Mouse (Mus musculus) liver, postnatal 0 days (tissue): ENCODE results near the gene Rcan2. TPM values are rescaled to one million over a fixed set of nuclear protein-coding genes. Genes with fewer than 3 reads are reported as not detected.

Experiments
- ATAC-seq: fragments of 200-750 bp; cut with Nextera tagmentation; 2 replicates; pipeline ENCODE4 v1.8.0; 2017; ENCODE audit warnings: mild to moderate bottlenecking, moderate library complexity
- DNase-seq: peaks from one replicate; pipeline ENCODE4 v3.0.0-alpha.2; 2016
- H3K27ac ChIP-seq: fragments of 300-500 bp; sonication (generic); 2 replicates; pipeline ENCODE4 v1.5.1; 2014; ENCODE audit warnings: antibody characterized with exemption, moderate library complexity, mild to moderate bottlenecking, low read depth
- H3K27me3 ChIP-seq: fragments of 300-500 bp; sonication (generic); 2 replicates; pipeline ENCODE4 v1.6.1; 2014; ENCODE audit warnings: low read length, control low read depth, mixed read lengths; ENCODE audit not compliant: insufficient read depth
- H3K36me3 ChIP-seq: fragments of 300-500 bp; sonication (generic); replicated peaks from 2 replicates; pipeline ENCODE4 v1.6.1; 2014; ENCODE audit warnings: mild to moderate bottlenecking, control low read depth, low read length, moderate library complexity, mixed read lengths; ENCODE audit not compliant: insufficient read depth
- H3K4me1 ChIP-seq: fragments of 300-500 bp; sonication (generic); 2 replicates; pipeline ENCODE4 v1.6.1; 2014; ENCODE audit warnings: antibody characterized with exemption, mild to moderate bottlenecking, control low read depth; ENCODE audit not compliant: insufficient read depth
- H3K4me2 ChIP-seq: fragments of 300-500 bp; sonication (generic); 2 replicates; pipeline ENCODE4 v1.6.1; 2014; ENCODE audit warnings: low read depth, mild to moderate bottlenecking, low read length, moderate library complexity, mixed read lengths
- H3K4me3 ChIP-seq: fragments of 300-500 bp; sonication (generic); 2 replicates; pipeline ENCODE4 v1.5.1; 2014; ENCODE audit warnings: low read depth, low read length
- H3K9ac ChIP-seq: fragments of 300-500 bp; sonication (generic); replicated peaks from 2 replicates; pipeline ENCODE4 v1.6.1; 2014; ENCODE audit warnings: mild to moderate bottlenecking, moderate library complexity
- H3K9me3 ChIP-seq: fragments of 300-500 bp; sonication (generic); 2 replicates; pipeline ENCODE4 v1.6.1; 2016; ENCODE audit warnings: mild to moderate bottlenecking, control low read depth, low read length, mixed read lengths
- CTCF ChIP-seq: sonication (generic); IDR thresholded peaks from 2 replicates; pipeline ENCODE4 v1.5.1; 2016; ENCODE audit warnings: antibody characterized with exemption, low read depth
- EP300 ChIP-seq: IDR thresholded peaks from 2 replicates; pipeline ENCODE4 v1.6.1; 2016; ENCODE audit warnings: antibody characterized with exemption, low read depth, mild to moderate bottlenecking
- WGBS: fragments of 180-500 bp; shearing (Covaris S2); extraction: QIAGEN DNeasy Blood & Tissue Kit; methylation state at CpG from one replicate; pipeline ENCODE4 v1.1.7; 2014; ENCODE audit not compliant: insufficient replicate concordance; 5-methylcytosine and 5-hydroxymethylcytosine counted together
- polyA plus RNA-seq: library from polyadenylated mRNA; unstranded; fragments of >200 nt; fragmentation: Nextera tagmentation; extraction: Ambion mirVana; gene quantifications from 2 replicates; pipeline ENCODE4 v1.2.1, GENCODE M21; 2015

Gene Rcan2
- polyA plus RNA-seq, 1 experiment from 2014 or later, result 0.87 TPM

DNA sequence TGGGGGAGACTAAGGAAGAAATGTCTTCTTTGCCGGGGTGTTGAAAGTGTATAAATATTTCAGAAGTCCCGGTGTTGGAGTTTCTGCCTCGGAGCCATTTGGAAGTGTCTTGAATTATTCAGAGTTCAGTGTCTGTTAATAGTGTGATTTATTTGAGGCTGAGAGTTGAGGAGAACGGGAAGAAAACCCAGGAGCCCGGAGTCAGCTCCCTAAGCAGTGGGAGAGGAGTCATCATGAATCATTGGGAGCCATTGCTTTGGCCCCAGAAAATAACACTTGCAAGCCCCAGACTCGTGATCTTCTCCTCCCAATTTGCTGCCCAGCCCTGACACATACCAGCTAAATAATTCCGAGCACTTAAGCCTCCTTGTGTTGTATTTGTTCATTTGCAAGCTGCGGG is 115.0 kb downstream of the Rcan2 start:
- no peak for TF ChIP-seq EP300
- no peak for TF ChIP-seq CTCF

GRCm38 (mm10) chr17:43917143-43917542 is 116.0 kb downstream of the Rcan2 start:
- Histone ChIP-seq H3K4me3 (no peak overlapping the region), H3K36me3 (no peaks in the 10 kb centered on the region), H3K27ac (no peak overlapping the region), H3K9ac (no peak overlapping the region), H3K27me3 (no peaks in the 10 kb centered on the region), H3K4me1 (no peaks in the 10 kb centered on the region), H3K9me3 (no peaks in the 10 kb centered on the region), H3K4me2 (no peak overlapping the region)
- TF ChIP-seq EP300, result no peak
- TF ChIP-seq CTCF, result no peak
- 54% methylated on average over 5 of the region's 5 CpGs for WGBS
- no peak for ATAC-seq
- no peak for DNase-seq

More for the DNA sequence above, 115.0 kb downstream of the Rcan2 start:
- no peaks in the 10 kb centered on the region for H3K36me3 ChIP-seq
- ATAC-seq (no peak), DNase-seq (no peak)
- no peaks in the 10 kb centered on the region for H3K27me3 ChIP-seq
- H3K9ac ChIP-seq, result no peak overlapping the region
- 81% methylated on average over 8 of the region's 8 CpGs for WGBS
- no peak overlapping the region for H3K27ac ChIP-seq
- no peaks in the 10 kb centered on the region for H3K9me3 ChIP-seq
- no peak overlapping the region for H3K4me2 ChIP-seq
- H3K4me3 ChIP-seq, result no peak overlapping the region
- no peaks in the 10 kb centered on the region for H3K4me1 ChIP-seq

DNA sequence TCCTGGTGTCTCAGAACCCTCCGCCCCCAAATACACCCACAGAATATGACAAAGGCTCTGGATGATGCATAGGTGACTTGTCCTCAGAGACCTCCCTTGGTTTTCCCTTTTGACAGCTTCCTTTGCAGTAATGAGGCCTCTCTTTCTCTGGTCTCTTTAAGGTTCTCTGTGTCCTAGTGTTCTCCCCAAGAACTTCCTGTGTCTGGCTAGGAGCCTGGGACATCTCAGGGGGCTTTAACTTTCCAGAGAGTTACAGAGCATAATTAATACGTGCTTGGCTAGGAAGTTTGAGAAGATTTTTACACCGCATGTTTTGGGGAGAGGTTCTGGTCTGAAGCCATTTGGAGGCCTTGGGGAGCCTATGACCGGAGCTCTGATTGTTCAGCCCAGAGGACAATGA is 128.7 kb downstream of the Rcan2 start:
- 88% methylated on average over 4 of the region's 4 CpGs for WGBS
- DNase-seq (no peak), ATAC-seq (no peak)
- TF ChIP-seq EP300, result no peak
- no peak for TF ChIP-seq CTCF
- Histone ChIP-seq H3K27me3 (no peaks in the 10 kb centered on the region), H3K9ac (no peak overlapping the region), H3K27ac (no peak overlapping the region), H3K4me3 (no peak overlapping the region), H3K4me1 (no peaks in the 10 kb centered on the region), H3K9me3 (no peaks in the 10 kb centered on the region), H3K4me2 (no peak overlapping the region), H3K36me3 (no peaks in the 10 kb centered on the region)

- no peaks in the 10 kb centered on the region for H3K27me3 ChIP-seq
- H3K4me2 ChIP-seq, result no peak overlapping the region
Measured at GRCm38 (mm10) chr17:43931731-43932130, 130.6 kb downstream of the Rcan2 start.

DNA sequence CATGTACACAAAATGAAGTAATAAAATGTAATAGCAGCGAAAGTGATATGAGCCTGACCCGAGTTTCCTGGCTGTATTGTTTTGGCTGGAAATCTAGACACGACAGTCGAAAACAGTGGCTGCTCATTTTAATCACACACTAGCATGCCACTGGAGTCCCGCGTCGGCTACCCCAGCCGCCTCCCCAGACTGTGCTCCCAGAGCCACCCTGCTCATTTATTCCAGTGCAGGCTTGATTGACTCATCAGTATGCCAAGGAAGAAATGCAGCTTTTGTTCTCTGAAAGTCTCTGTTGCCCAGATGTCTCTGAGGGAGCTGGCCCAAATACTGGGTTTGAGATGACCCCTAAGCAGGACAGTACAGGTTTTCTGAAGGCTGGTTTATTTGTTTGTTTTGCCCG is 132.9 kb downstream of the Rcan2 start:
- DNase-seq, result no peak
- no peaks in the 10 kb centered on the region for H3K27me3 ChIP-seq
- ATAC-seq, result no peak
- peaks cover 4% of the 10 kb centered on the region; the same call in 1 of the 2 replicates for H3K9me3 ChIP-seq
- no peaks in the 10 kb centered on the region for H3K4me1 ChIP-seq
- WGBS, result 83% methylated on average over 9 of the region's 9 CpGs
- no peak overlapping the region for H3K27ac ChIP-seq
- TF ChIP-seq EP300 (no peak), CTCF (no peak)
- H3K9ac ChIP-seq, result no peak overlapping the region
- no peaks in the 10 kb centered on the region for H3K36me3 ChIP-seq
- no peak overlapping the region for H3K4me3 ChIP-seq
- H3K4me2 ChIP-seq, result no peak overlapping the region

More at GRCm38 (mm10) chr17:43931731-43932130, 130.6 kb downstream of the Rcan2 start:
- Histone ChIP-seq H3K9me3 (peaks cover 4% of the 10 kb centered on the region; the same call in 1 of the 2 replicates), H3K4me1 (no peaks in the 10 kb centered on the region), H3K9ac (no peak overlapping the region), H3K4me3 (no peak overlapping the region), H3K36me3 (no peaks in the 10 kb centered on the region), H3K27ac (no peak overlapping the region)
- ATAC-seq (no peak), DNase-seq (no peak)
- TF ChIP-seq CTCF (no peak), EP300 (no peak)
- 81% methylated on average over 11 of the region's 11 CpGs for WGBS

DNA sequence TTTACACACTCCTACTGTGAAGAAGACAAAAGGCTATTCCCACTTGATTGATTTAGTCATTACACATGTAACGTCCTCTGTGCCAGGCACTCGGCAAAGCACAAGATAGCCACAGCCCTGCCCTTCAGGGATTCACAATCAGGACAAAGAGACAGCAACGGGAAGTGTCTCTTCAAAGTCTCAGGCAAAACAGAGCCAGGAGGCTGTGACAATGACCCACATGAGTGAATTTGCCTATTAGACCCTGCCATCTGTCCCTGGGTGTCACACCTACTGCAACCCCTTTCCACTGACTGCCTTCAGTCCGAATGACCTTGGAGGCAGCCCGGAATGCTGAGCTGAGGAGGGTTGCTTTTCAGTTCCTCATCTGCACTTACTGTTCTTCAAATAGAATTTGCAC is 151.1 kb downstream of the Rcan2 start:
- H3K9ac ChIP-seq, result no peak overlapping the region
- H3K9me3 ChIP-seq, result no peaks in the 10 kb centered on the region
- no peak overlapping the region for H3K4me3 ChIP-seq
- H3K36me3 ChIP-seq, result no peaks in the 10 kb centered on the region
- ATAC-seq (no peak), DNase-seq (no peak)
- no peaks in the 10 kb centered on the region for H3K4me1 ChIP-seq
- TF ChIP-seq EP300, result no peak
- TF ChIP-seq CTCF, result no peak
- 27% methylated on average over 5 of the region's 5 CpGs for WGBS
- no peaks in the 10 kb centered on the region for H3K27me3 ChIP-seq
- no peak overlapping the region for H3K4me2 ChIP-seq
- no peak overlapping the region for H3K27ac ChIP-seq
